Mouse (Mus musculus): ENCODE measurements around the gene Stn1. TPM values are rescaled to one million over a fixed set of nuclear protein-coding genes. Genes with fewer than 3 reads are reported as not detected.
A peak's percentile ranks its signal among the peaks of the same experiment; 100 is the strongest.

Stn1 gene
- polyA plus RNA-seq, 1 experiment from 2014 or later = 54.7 TPM

GRCm38 (mm10) chr19:47464304-47465241 is 72.7 kb downstream of the Stn1 start, which contains the start of gene Sh3pxd2a:
TSS of gene Sh3pxd2a (minus strand) at chr19:47464401.
- no peaks in the 10 kb centered on the region; the same call in 1 of the 2 replicates for H3K36me3 ChIP-seq (ENCODE audit: control insufficient read depth, insufficient read depth, low read length)
- H3K9ac ChIP-seq (ENCODE audit: low read depth, low read length) = peak within 1 kb of the TSS; percentile 87
- peaks cover 20% of the 10 kb centered on the region for H3K4me1 ChIP-seq (ENCODE audit: control insufficient read depth, insufficient read depth, low read length)
- 1% methylated on average over 66 of the region's 70 CpGs for WGBS
- ATAC-seq (ENCODE audit: low FRiP score, low TSS enrichment) = peak; percentile 94
- peak within 1 kb of the TSS; percentile 85 for H3K27ac ChIP-seq (ENCODE audit: low read depth, low read length)
- H3K4me3 ChIP-seq (ENCODE audit: low read length) = peak within 1 kb of the TSS; percentile 84
- peak within 1 kb of the TSS; percentile 78 for H3K4me2 ChIP-seq (replicated peaks; ENCODE audit: low read depth, low read length)
- H3K9me3 ChIP-seq (ENCODE audit: control insufficient read depth, low read length) = no peaks in the 10 kb centered on the region
- H3K27me3 ChIP-seq (ENCODE audit: control insufficient read depth, insufficient read depth, low read length) = no peaks in the 10 kb centered on the region

DNA sequence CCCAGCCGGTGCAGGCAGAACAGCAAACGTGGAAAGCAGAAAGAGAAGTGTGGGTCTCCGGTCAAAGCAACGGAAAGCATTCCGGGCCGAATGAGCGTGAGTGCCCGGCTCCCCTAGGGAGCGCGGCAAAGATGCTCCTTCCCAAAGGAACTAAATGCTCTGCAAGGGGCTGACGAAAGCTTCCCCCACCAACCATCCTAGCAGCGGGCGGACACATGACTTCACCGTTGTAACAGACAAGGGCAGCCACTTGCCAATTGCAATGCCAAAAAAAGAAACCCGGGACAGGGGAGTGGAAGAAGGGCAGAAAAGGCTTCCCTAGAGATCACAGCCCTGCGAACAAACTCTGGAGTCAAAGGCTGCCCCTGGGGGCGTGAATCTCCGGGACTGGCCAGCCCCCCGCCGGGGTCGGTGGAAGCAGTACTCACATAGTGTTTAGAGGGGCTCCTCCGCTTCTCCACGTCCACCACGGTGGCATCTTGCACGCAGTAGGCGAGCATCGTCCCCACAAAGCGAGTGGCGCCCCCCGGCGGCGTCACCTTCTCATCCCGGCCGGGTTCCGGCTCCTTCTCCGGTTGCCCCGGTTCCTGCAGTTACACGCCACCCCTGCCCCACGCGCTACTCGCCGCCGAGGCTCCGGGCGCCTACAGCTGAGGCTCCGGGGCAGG is 73.5 kb downstream of the Stn1 start:
- peak overlapping the region; percentile 85 for H3K27ac ChIP-seq (ENCODE audit: low read depth, low read length)
- no peaks in the 10 kb centered on the region for H3K27me3 ChIP-seq (ENCODE audit: control insufficient read depth, insufficient read depth, low read length)
- under 1% methylated on average over 45 of the region's 46 CpGs for WGBS
- ATAC-seq (ENCODE audit: low FRiP score, low TSS enrichment) = peak; percentile 49
- peaks cover 21% of the 10 kb centered on the region for H3K4me1 ChIP-seq (ENCODE audit: control insufficient read depth, insufficient read depth, low read length)
- no peaks in the 10 kb centered on the region for H3K9me3 ChIP-seq (ENCODE audit: control insufficient read depth, low read length)
- H3K4me3 ChIP-seq (ENCODE audit: low read length) = peak overlapping the region; percentile 84
- H3K4me2 ChIP-seq (replicated peaks; ENCODE audit: low read depth, low read length) = peak overlapping the region; percentile 78
- H3K9ac ChIP-seq (ENCODE audit: low read depth, low read length) = peak overlapping the region; percentile 87
- no peaks in the 10 kb centered on the region; the same call in 1 of the 2 replicates for H3K36me3 ChIP-seq (ENCODE audit: control insufficient read depth, insufficient read depth, low read length)

DNA sequence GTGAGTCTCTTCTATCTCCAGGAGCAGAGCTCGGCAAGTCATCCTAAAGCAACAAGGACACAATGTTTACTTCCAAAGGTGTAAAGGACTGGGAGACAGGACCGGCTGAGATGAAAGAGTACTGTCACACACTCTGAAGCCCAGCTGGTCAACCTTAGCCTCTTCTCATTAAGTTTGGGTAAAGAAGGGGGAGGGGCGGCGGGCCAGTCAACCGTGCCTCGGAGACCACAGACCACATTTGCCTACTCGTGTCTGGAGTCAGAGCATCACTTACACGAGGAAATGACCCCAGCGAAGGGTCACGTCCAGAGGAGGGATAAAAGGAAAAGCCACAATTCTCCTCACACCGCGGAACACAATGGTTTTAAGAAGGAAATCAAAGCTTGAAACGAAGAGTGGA is 74.1 kb downstream of the Stn1 start:
- Histone ChIP-seq H3K36me3 (ENCODE audit: control insufficient read depth, insufficient read depth, low read length) (no peaks in the 10 kb centered on the region; the same call in 1 of the 2 replicates), H3K4me1 (ENCODE audit: control insufficient read depth, insufficient read depth, low read length) (peaks cover 27% of the 10 kb centered on the region), H3K9me3 (ENCODE audit: control insufficient read depth, low read length) (no peaks in the 10 kb centered on the region), H3K4me3 (ENCODE audit: low read length) (peak overlapping the region; percentile 84), H3K27ac (ENCODE audit: low read depth, low read length) (peak overlapping the region; percentile 85; the same call in 1 of the 2 replicates), H3K9ac (ENCODE audit: low read depth, low read length) (peak overlapping the region; percentile 87), H3K4me2 (replicated peaks; ENCODE audit: low read depth, low read length) (peak overlapping the region; percentile 78), H3K27me3 (ENCODE audit: control insufficient read depth, insufficient read depth, low read length) (no peaks in the 10 kb centered on the region)
- WGBS = under 1% methylated on average over 13 of the region's 13 CpGs
- peak; percentile 18; the same call in 1 of the 2 replicates for ATAC-seq (ENCODE audit: low FRiP score, low TSS enrichment)

- WGBS = 10% methylated on average over 6 of the region's 6 CpGs
- Histone ChIP-seq H3K4me3 (ENCODE audit: low read length) (peak overlapping the region; percentile 84), H3K4me2 (replicated peaks; ENCODE audit: low read depth, low read length) (peak overlapping the region; percentile 78), H3K4me1 (ENCODE audit: control insufficient read depth, insufficient read depth, low read length) (peaks cover 32% of the 10 kb centered on the region), H3K9ac (ENCODE audit: low read depth, low read length) (no peak overlapping the region; the same call in 1 of the 2 replicates), H3K27me3 (ENCODE audit: control insufficient read depth, insufficient read depth, low read length) (no peaks in the 10 kb centered on the region), H3K27ac (ENCODE audit: low read depth, low read length) (no peak overlapping the region), H3K36me3 (ENCODE audit: control insufficient read depth, insufficient read depth, low read length) (no peaks in the 10 kb centered on the region; the same call in 1 of the 2 replicates), H3K9me3 (ENCODE audit: control insufficient read depth, low read length) (no peaks in the 10 kb centered on the region)
- no peak for ATAC-seq (ENCODE audit: low FRiP score, low TSS enrichment)
These were observed 74.6 kb downstream of the Stn1 start for GRCm38 (mm10) chr19:47462725-47463124.

- H3K4me1 ChIP-seq (ENCODE audit: control insufficient read depth, insufficient read depth, low read length) = peaks cover 41% of the 10 kb centered on the region
- no peaks in the 10 kb centered on the region; the same call in 1 of the 2 replicates for H3K36me3 ChIP-seq (ENCODE audit: control insufficient read depth, insufficient read depth, low read length)
- no peaks in the 10 kb centered on the region for H3K9me3 ChIP-seq (ENCODE audit: control insufficient read depth, low read length)
- no peak for ATAC-seq (ENCODE audit: low FRiP score, low TSS enrichment)
- H3K27ac ChIP-seq (ENCODE audit: low read depth, low read length) = no peak overlapping the region
- 91% methylated on average over 3 of the region's 3 CpGs for WGBS
- no peaks in the 10 kb centered on the region for H3K27me3 ChIP-seq (ENCODE audit: control insufficient read depth, insufficient read depth, low read length)
- H3K9ac ChIP-seq (ENCODE audit: low read depth, low read length) = no peak overlapping the region
- H3K4me2 ChIP-seq (replicated peaks; ENCODE audit: low read depth, low read length) = no peak overlapping the region
- H3K4me3 ChIP-seq (ENCODE audit: low read length) = no peak overlapping the region
These were observed 75.5 kb downstream of the Stn1 start for GRCm38 (mm10) chr19:47461838-47462237.

GRCm38 (mm10) chr19:47461386-47461785 is 75.9 kb downstream of the Stn1 start:
- WGBS = 80% methylated on average over 9 of the region's 9 CpGs
- Histone ChIP-seq H3K4me3 (ENCODE audit: low read length) (no peak overlapping the region), H3K9ac (ENCODE audit: low read depth, low read length) (no peak overlapping the region), H3K27me3 (ENCODE audit: control insufficient read depth, insufficient read depth, low read length) (no peaks in the 10 kb centered on the region), H3K4me1 (ENCODE audit: control insufficient read depth, insufficient read depth, low read length) (peaks cover 45% of the 10 kb centered on the region), H3K27ac (ENCODE audit: low read depth, low read length) (no peak overlapping the region), H3K4me2 (replicated peaks; ENCODE audit: low read depth, low read length) (no peak overlapping the region), H3K36me3 (ENCODE audit: control insufficient read depth, insufficient read depth, low read length) (no peaks in the 10 kb centered on the region; the same call in 1 of the 2 replicates), H3K9me3 (ENCODE audit: control insufficient read depth, low read length) (no peaks in the 10 kb centered on the region)
- no peak for ATAC-seq (ENCODE audit: low FRiP score, low TSS enrichment)

GRCm38 (mm10) chr19:47460120-47460960 is 77.0 kb downstream of the Stn1 start:
- no peak overlapping the region for H3K4me3 ChIP-seq (ENCODE audit: low read length)
- H3K4me1 ChIP-seq (ENCODE audit: control insufficient read depth, insufficient read depth, low read length) = peaks cover 48% of the 10 kb centered on the region
- no peak for ATAC-seq (ENCODE audit: low FRiP score, low TSS enrichment)
- no peak overlapping the region for H3K27ac ChIP-seq (ENCODE audit: low read depth, low read length)
- no peaks in the 10 kb centered on the region for H3K9me3 ChIP-seq (ENCODE audit: control insufficient read depth, low read length)
- no peaks in the 10 kb centered on the region for H3K27me3 ChIP-seq (ENCODE audit: control insufficient read depth, insufficient read depth, low read length)
- no peak overlapping the region for H3K9ac ChIP-seq (ENCODE audit: low read depth, low read length)
- no peak overlapping the region for H3K4me2 ChIP-seq (replicated peaks; ENCODE audit: low read depth, low read length)
- WGBS = 61% methylated on average over 19 of the region's 19 CpGs
- H3K36me3 ChIP-seq (ENCODE audit: control insufficient read depth, insufficient read depth, low read length) = no peaks in the 10 kb centered on the region; the same call in 1 of the 2 replicates

GRCm38 (mm10) chr19:47459214-47459613 is 78.1 kb downstream of the Stn1 start:
- no peaks in the 10 kb centered on the region for H3K27me3 ChIP-seq (ENCODE audit: control insufficient read depth, insufficient read depth, low read length)
- no peak overlapping the region for H3K27ac ChIP-seq (ENCODE audit: low read depth, low read length)
- no peaks in the 10 kb centered on the region for H3K9me3 ChIP-seq (ENCODE audit: control insufficient read depth, low read length)
- no peak overlapping the region for H3K9ac ChIP-seq (ENCODE audit: low read depth, low read length)
- H3K4me2 ChIP-seq (replicated peaks; ENCODE audit: low read depth, low read length) = no peak overlapping the region
- H3K36me3 ChIP-seq (ENCODE audit: control insufficient read depth, insufficient read depth, low read length) = no peaks in the 10 kb centered on the region; the same call in 1 of the 2 replicates
- 83% methylated on average over 5 of the region's 5 CpGs for WGBS
- H3K4me3 ChIP-seq (ENCODE audit: low read length) = no peak overlapping the region
- H3K4me1 ChIP-seq (ENCODE audit: control insufficient read depth, insufficient read depth, low read length) = peaks cover 45% of the 10 kb centered on the region
- ATAC-seq (ENCODE audit: low FRiP score, low TSS enrichment) = no peak
